Mouse (Mus musculus) midbrain, embryonic 14.5 days (tissue): ENCODE results near the gene Rhob. TPM values are rescaled to one million over a fixed set of nuclear protein-coding genes. Genes with fewer than 3 reads are reported as not detected.
A peak's percentile ranks its signal among the peaks of the same experiment; 100 is the strongest.

Experiments used
- ATAC-seq: fragments of 200-750 bp; cut with Nextera tagmentation; 2 replicates; pipeline ENCODE4 v1.8.0; 2017; ENCODE audit warnings: moderate number of reproducible peaks, moderate library complexity; ENCODE audit not compliant: low FRiP score, low TSS enrichment
- DNase-seq: peaks from one replicate; pipeline ENCODE4 v3.0.0-alpha.2; 2015
- H3K27ac ChIP-seq: fragments of 300-500 bp; sonication (generic); replicated peaks from 2 replicates; pipeline ENCODE4 v1.5.1; 2014; ENCODE audit warnings: mild to moderate bottlenecking, low read depth, low read length, moderate library complexity
- H3K27me3 ChIP-seq: fragments of 300-500 bp; sonication (generic); 2 replicates; pipeline ENCODE4 v1.6.1; 2014; ENCODE audit warnings: low read length, control low read depth, mixed read lengths; ENCODE audit not compliant: control insufficient read depth, insufficient read depth
- H3K36me3 ChIP-seq: fragments of 300-500 bp; sonication (generic); 2 replicates; pipeline ENCODE4 v1.6.1; 2014; ENCODE audit warnings: low read length, control low read depth; ENCODE audit not compliant: control insufficient read depth, insufficient read depth
- H3K4me1 ChIP-seq: fragments of 300-500 bp; sonication (generic); 2 replicates; pipeline ENCODE4 v1.6.1; 2014; ENCODE audit warnings: mild to moderate bottlenecking, antibody characterized with exemption, low read length, control low read depth; ENCODE audit not compliant: control insufficient read depth, insufficient read depth
- H3K4me2 ChIP-seq: fragments of 300-500 bp; sonication (generic); 2 replicates; pipeline ENCODE4 v1.6.1; 2014; ENCODE audit warnings: mild to moderate bottlenecking, low read length, moderate library complexity
- H3K4me3 ChIP-seq: fragments of 300-500 bp; sonication (generic); replicated peaks from 2 replicates; pipeline ENCODE4 v1.5.1; 2014; ENCODE audit warnings: low read depth, low read length
- H3K9ac ChIP-seq: fragments of 300-500 bp; sonication (generic); replicated peaks from 2 replicates; pipeline ENCODE4 v1.6.1; 2014; ENCODE audit warnings: mild to moderate bottlenecking, low read length, moderate library complexity
- H3K9me3 ChIP-seq: fragments of 300-500 bp; sonication (generic); 2 replicates; pipeline ENCODE4 v1.6.1; 2016; ENCODE audit warnings: low read length, control low read depth, mixed read lengths; ENCODE audit not compliant: control insufficient read depth
- WGBS: fragments of 180-500 bp; shearing (Covaris S2); extraction: QIAGEN DNeasy Blood & Tissue Kit; methylation state at CpG from one replicate; pipeline ENCODE4 v1.1.7; 2014; 5-methylcytosine and 5-hydroxymethylcytosine counted together
- polyA plus RNA-seq: library from polyadenylated mRNA; unstranded; fragments of >200 nt; fragmentation: Nextera tagmentation; extraction: Ambion mirVana; gene quantifications from 2 replicates; pipeline ENCODE4 v1.2.1, GENCODE M21; 2014

Gene Rhob
- polyA plus RNA-seq, 1 experiment from 2014 or later: 111 TPM

DNA sequence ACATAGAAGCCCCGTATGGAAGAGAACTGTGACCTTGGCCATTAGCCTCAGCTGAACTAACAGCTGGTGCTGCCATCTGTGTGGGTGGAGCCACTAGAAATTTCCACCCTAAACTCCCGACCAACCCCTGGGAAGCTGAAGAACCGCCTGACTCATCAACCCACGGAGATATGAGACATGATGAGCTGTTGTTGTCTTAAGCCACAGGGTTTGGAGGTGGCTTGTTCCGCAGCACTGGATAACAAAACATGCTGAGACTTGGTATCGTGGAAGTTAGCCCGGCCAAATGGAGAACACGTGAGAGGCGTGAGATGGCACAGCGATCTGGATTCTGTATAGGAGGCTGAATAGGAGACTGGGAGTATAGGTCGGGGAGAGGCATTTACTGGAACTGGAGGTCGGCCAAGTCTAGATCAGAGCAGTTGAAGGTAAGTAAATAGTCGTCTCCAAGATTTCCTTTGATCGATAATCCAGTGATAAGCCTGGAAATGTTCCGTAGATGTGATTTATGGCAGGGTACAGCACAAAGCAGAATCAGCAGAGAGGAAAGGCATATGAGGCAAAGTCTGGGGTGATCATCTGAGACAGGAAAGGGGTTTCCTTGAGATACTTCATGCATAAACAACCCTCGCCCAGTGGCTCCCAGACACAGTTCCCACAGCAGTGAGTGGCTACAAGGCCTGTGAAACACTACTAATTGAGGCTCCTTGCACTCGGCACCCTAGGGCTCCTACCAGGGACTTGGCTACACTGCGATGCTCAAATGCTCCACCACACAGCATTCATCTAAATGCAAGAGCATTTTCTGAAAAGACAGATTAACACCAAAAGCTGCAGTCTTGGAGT is 11.5 kb upstream of the Rhob start:
- WGBS: 82% methylated on average over 18 of the region's 18 CpGs
- ATAC-seq: no peak
- no peaks in the 10 kb centered on the region for H3K4me1 ChIP-seq
- H3K9ac ChIP-seq: no peak overlapping the region
- no peak overlapping the region for H3K27ac ChIP-seq
- H3K36me3 ChIP-seq: no peaks in the 10 kb centered on the region
- DNase-seq: no peak
- no peaks in the 10 kb centered on the region for H3K27me3 ChIP-seq
- no peak overlapping the region for H3K4me3 ChIP-seq
- no peaks in the 10 kb centered on the region for H3K9me3 ChIP-seq
- no peak overlapping the region for H3K4me2 ChIP-seq

DNA sequence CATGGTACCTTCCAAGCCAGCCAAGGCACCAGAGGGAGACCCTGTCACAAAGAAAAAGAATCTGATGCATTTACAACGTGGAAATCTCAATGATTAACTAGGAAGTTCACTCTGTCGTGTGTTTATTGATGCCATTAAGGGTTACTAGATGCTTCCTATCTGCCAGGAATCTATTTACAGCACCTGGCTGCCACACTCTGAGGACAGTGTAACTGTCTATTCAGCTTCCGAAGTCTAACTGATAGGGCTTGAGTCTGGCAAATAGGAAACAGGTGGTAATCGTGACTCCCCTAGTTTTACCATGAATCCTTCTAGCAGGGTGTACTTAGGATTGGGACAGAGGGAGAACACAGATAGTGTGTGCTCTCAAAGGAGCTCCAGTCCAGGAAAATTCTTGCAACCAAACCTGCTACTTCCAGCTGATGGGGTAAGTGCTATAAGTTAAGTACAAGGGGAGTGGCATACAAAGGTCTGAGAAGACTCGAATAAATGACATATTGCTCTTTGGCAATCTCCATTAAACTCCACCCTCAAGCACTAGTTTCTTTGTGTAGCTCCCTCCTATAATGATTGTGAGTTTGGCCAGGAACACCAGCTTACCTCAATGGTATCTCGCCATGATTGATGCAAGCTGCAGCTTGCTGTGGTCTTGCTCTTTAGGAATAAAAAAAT is 10.6 kb upstream of the Rhob start:
- no peaks in the 10 kb centered on the region for H3K4me1 ChIP-seq
- no peak for ATAC-seq
- no peak overlapping the region for H3K4me2 ChIP-seq
- no peaks in the 10 kb centered on the region for H3K27me3 ChIP-seq
- no peak overlapping the region for H3K27ac ChIP-seq
- no peak overlapping the region for H3K4me3 ChIP-seq
- H3K36me3 ChIP-seq: no peaks in the 10 kb centered on the region
- no peak for DNase-seq
- no peak overlapping the region for H3K9ac ChIP-seq
- 88% methylated on average over 6 of the region's 6 CpGs for WGBS
- no peaks in the 10 kb centered on the region for H3K9me3 ChIP-seq

- no peak for ATAC-seq
- Histone ChIP-seq H3K27me3 (no peaks in the 10 kb centered on the region), H3K4me1 (no peaks in the 10 kb centered on the region), H3K4me3 (no peak overlapping the region), H3K36me3 (no peaks in the 10 kb centered on the region), H3K9ac (no peak overlapping the region), H3K9me3 (no peaks in the 10 kb centered on the region), H3K27ac (no peak overlapping the region), H3K4me2 (no peak overlapping the region)
- DNase-seq: no peak
- 73% methylated on average over 5 of the region's 5 CpGs for WGBS
These were observed 9.9 kb upstream of the Rhob start for GRCm38 (mm10) chr12:8509693-8510092.

- no peak overlapping the region for H3K4me2 ChIP-seq
- H3K27ac ChIP-seq: no peak overlapping the region
- H3K4me3 ChIP-seq: no peak overlapping the region
- DNase-seq (no peak), ATAC-seq (no peak)
- H3K36me3 ChIP-seq: no peaks in the 10 kb centered on the region
- no peaks in the 10 kb centered on the region for H3K4me1 ChIP-seq
- WGBS: 79% methylated on average over 9 of the region's 9 CpGs
- H3K9ac ChIP-seq: no peak overlapping the region
- no peaks in the 10 kb centered on the region for H3K27me3 ChIP-seq
- no peaks in the 10 kb centered on the region for H3K9me3 ChIP-seq
These were observed 7.3 kb upstream of the Rhob start for GRCm38 (mm10) chr12:8506954-8507707.

DNA sequence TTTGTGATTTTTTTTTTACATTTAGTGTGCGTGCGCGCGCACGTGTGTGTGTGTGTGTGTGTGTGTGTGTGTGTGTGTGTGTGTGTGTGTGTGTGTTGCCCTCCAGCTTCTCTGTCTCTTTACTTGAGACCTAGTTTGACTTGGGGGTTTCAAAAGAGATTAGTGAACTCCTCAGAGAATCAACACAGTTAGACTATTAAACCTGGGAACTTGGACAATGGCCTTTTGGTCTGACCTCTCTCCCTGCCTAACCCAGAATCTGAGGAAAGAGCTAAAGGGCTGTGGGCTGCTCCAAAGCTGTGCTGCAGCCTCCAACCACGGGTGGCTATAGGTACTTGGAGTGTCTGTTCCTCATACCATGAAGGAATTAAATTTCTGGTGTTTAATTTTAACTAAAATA is 4.3 kb upstream of the Rhob start:
- H3K36me3 ChIP-seq: no peaks in the 10 kb centered on the region
- no peak overlapping the region for H3K9ac ChIP-seq
- H3K9me3 ChIP-seq: no peaks in the 10 kb centered on the region
- no peak overlapping the region for H3K4me3 ChIP-seq
- WGBS: 86% methylated on average over 6 of the region's 6 CpGs
- no peak overlapping the region for H3K4me2 ChIP-seq
- no peak overlapping the region for H3K27ac ChIP-seq
- no peaks in the 10 kb centered on the region for H3K27me3 ChIP-seq
- ATAC-seq (no peak), DNase-seq (no peak)
- H3K4me1 ChIP-seq: peaks cover 9% of the 10 kb centered on the region

- Histone ChIP-seq H3K4me1 (peaks cover 11% of the 10 kb centered on the region), H3K36me3 (no peaks in the 10 kb centered on the region), H3K9ac (no peak overlapping the region), H3K27me3 (no peaks in the 10 kb centered on the region), H3K9me3 (no peaks in the 10 kb centered on the region), H3K27ac (no peak overlapping the region), H3K4me2 (no peak overlapping the region), H3K4me3 (no peak overlapping the region)
- 17% methylated on average over 6 of the region's 6 CpGs for WGBS
- DNase-seq: peak; percentile 91
- no peak for ATAC-seq
These were observed 2.7 kb upstream of the Rhob start for GRCm38 (mm10) chr12:8502546-8502945.

DNA sequence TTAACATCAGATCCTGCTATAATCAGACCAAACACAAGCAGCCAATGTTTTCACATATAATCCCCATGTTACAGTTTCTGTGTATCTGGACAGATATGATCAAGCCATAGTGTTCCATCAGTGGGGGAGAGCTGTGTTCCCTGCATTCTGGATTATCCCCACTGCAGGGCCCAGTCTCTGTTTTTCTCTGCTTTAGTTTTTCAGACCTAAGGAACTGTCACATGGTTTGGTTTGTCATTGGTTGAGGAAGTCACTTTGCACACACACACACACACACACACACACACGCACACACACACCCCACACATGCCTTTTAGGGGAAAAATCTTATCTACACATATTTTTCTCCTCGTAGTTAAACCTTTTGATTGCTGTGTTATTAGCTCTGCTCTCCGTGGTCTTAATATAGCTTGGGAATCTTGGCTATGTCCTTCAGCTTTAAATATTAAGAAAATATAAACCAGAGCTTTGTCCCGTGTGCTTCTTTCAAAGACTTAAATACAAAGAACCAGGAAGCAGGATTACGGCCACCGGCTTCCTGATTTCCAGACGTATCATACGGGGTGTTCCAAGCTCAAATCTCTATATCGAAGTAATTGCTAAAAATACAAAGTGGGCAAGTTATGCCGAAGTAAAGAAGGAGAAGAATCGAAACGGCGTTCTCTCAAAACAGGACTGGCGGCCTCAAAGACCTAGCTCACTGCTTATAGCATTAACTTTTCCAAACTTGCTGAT is 1.9 kb upstream of the Rhob start:
- H3K9me3 ChIP-seq: no peaks in the 10 kb centered on the region
- no peak overlapping the region for H3K4me2 ChIP-seq
- no peak overlapping the region for H3K9ac ChIP-seq
- H3K27ac ChIP-seq: no peak overlapping the region
- H3K27me3 ChIP-seq: no peaks in the 10 kb centered on the region
- H3K4me3 ChIP-seq: no peak overlapping the region
- DNase-seq (no peak), ATAC-seq (no peak)
- WGBS: 90% methylated on average over 14 of the region's 14 CpGs
- H3K36me3 ChIP-seq: no peaks in the 10 kb centered on the region
- H3K4me1 ChIP-seq: peaks cover 19% of the 10 kb centered on the region
